Mouse (Mus musculus) gastrocnemius, adult 8-10 months (tissue): ENCODE results near the gene Uggt2. TPM values are rescaled to one million over a fixed set of nuclear protein-coding genes. Genes with fewer than 3 reads are reported as not detected.

ENCODE experiments used
- DNase-seq, 2 experiments: peaks; one replicate each; pipeline ENCODE4 v3.0.0; 2022; ENCODE audit warnings: low spot score in 2 of 2
- total RNA-seq, 4 experiments: library from RNA; stranded (reverse); gene quantifications; 2 replicates each; pipeline ENCODE4 v1.2.4; 2022

Uggt2 gene
- total RNA-seq, 4 experiments from 2014 or later = 6.6 to 8.7 (median 7.8) TPM

DNA sequence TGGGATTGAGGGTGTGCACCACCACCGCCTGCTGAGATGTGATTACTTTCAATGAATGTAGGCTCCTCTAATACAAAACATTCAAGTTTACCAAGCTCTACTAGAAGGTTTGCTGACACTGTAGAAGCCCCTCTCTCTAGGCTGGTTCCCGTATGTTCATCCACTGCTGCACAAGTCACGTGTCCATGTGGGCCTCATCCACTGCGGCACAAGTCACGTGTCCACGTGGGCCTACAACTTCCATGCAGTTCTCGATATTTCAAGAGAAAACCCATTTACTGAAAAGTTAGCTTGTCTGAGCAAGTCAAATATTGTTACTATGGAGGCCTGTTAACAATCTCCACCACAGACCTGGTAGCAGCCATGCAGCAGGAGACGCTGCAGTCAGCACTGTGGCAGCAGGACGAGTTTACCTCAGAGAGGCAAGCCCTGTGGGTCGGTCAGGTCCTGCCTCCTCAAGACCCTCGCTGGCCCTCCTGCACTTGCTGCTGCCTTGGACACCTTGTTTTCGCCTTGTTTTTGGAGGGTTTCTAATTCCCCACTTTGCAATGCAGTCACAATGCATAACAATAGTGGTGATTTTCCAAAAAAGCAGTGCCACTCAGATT is 62.0 kb downstream of the Uggt2 start:
- DNase-seq = no peak

DNA sequence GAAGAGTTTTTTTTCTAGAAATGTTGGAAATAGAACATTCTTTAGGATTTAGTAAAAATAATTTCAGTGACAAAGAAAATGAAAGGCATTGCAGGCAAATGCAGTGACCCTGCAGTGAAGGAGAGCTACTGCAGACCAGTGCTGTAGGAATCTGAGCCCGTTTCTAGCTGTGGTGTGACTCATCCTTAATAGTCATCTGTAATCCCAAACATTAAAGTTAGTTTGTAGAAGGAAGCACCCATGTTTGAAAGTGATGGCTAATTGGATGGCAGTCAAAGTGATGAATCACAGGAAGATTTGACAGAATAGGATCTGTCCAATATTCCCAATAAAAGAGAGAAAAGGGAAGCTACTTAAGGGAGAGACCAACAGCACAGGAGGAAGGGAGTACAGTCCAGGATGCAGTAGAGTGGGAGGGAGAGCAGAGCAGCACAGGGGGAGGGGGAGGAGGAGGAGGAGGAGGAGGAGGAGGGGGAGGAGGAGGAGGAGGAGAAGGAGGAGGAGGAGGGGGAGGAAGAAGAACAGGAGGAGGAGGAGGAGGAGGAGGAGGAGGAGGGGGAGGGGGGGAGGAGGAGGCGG is 71.5 kb downstream of the Uggt2 start:
- DNase-seq = no peak

DNA sequence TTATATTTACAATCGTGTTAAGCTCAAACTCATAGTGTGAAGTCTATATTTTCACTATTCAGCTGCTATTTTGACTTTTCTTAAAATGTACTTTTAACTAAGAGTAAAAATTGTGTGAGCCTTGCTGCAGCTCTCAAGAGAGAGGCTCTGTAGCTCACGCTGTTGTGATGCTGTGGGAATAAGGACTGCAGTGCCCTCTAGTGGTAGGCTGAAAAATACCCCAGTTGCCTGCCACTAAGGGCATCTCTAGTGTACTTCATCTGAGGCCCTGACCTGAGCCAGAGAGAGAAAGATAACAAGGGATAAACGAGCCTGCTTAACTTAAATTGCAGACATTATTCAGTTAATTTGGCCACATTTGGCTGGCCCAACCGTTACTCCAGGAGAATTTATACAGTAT is 72.1 kb downstream of the Uggt2 start:
- peak; percentile 23 to 31 for DNase-seq

- DNase-seq = no peak
Observed at GRCm38 (mm10) chr14:119025889-119026288, 73.3 kb downstream of the Uggt2 start.

DNA sequence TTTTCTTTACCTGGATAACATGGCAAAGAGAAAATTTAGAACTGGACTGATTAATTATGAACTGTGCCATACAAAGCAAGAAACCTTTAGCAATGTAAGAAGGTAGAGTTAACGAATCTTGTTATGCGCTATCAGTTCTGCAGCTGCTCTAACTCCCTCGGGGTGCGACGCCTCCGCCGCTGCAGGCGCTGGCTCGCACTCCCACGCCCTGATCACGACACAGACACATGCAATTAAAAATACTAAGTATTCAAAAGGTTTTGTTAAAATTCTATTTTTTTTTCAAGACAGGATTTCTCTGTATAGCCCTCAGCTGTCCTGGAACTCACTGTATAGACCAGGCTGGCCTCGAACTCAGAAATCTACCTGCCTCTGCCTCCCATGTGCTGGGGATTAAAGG is 85.7 kb downstream of the Uggt2 start:
- DNase-seq = no peak

DNA sequence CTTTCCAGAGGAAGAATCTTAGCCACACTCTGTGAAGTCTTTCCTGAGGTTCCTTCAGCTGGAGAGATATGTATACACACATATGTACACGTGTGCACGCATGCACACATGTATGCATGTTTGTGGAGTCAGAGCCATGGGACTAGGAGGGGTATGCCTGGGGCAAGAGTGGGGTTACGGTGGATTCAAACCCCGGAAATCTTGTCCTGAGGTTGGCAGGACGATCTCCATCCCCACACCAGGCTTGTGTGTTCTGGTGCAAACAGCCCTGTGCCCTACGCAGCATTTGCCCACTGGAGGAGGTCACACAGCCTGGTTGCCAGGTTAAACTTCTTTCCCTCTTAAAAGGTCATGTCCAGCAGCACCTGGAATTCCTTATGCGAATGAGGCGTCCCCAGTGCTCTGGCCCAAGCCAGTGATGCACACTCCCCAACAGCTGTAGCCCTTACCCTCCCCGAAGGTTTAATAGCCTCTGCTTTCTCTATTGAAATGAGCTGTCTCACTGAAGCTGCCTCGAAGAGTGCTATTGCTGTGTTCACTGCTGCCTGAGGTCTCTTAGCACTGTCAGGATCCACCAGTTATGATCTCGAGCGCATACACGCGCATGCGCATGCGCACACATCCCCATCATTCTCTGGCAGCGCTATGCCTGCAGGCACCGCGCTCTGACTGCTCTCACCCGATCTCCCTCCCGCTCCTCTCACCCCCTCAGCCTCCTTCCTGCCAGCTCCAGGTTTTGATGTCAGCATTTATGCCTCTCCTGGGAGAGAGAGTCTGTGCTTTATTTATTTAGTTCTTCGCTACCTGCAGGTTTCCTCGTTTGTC is 86.4 kb downstream of the Uggt2 start:
- no peak for DNase-seq

GRCm38 (mm10) chr14:119009531-119009930 is 89.7 kb downstream of the Uggt2 start:
- no peak for DNase-seq

GRCm38 (mm10) chr14:119008031-119008590 is 91.1 kb downstream of the Uggt2 start:
- no peak for DNase-seq

GRCm38 (mm10) chr14:119007103-119007951 is 91.9 kb downstream of the Uggt2 start:
- DNase-seq = peak; percentile 97

DNA sequence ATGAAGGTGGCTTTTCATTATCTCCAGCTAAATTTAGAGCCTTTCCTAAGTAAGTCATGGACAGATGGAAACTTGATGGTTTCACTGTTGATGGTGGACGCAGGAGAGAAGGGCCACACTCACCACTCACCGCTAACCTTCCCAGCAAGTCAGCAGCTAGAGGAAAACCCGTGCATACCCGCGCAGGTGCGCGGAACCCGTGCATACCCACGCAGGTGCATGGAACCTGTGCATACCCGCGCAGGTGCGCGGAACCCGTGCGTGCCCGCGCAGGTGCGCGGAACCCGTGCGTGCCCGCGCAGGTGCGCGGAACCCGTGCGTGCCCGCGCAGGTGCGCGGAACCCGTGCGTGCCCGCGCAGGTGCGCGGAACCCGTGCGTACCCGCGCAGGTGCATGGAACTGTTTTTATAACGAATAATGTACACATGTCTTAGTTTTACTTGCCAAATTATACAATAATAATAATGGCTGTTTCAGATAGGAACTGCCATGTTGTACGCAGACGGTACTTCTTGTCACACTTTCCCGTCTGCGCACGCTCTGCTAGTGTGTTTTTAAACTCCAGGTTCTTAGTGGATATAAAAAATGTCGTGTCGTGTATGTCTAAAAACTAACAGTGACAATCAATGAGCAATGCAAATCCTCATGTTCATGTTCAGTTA is 92.7 kb downstream of the Uggt2 start:
- DNase-seq = no peak

GRCm38 (mm10) chr14:119005834-119006233 is 93.4 kb downstream of the Uggt2 start:
- no peak for DNase-seq

GRCm38 (mm10) chr14:119003320-119003719 is 95.9 kb downstream of the Uggt2 start:
- DNase-seq = no peak

GRCm38 (mm10) chr14:118995226-118995925 is 103.9 kb downstream of the Uggt2 start:
- DNase-seq = no peak

DNA sequence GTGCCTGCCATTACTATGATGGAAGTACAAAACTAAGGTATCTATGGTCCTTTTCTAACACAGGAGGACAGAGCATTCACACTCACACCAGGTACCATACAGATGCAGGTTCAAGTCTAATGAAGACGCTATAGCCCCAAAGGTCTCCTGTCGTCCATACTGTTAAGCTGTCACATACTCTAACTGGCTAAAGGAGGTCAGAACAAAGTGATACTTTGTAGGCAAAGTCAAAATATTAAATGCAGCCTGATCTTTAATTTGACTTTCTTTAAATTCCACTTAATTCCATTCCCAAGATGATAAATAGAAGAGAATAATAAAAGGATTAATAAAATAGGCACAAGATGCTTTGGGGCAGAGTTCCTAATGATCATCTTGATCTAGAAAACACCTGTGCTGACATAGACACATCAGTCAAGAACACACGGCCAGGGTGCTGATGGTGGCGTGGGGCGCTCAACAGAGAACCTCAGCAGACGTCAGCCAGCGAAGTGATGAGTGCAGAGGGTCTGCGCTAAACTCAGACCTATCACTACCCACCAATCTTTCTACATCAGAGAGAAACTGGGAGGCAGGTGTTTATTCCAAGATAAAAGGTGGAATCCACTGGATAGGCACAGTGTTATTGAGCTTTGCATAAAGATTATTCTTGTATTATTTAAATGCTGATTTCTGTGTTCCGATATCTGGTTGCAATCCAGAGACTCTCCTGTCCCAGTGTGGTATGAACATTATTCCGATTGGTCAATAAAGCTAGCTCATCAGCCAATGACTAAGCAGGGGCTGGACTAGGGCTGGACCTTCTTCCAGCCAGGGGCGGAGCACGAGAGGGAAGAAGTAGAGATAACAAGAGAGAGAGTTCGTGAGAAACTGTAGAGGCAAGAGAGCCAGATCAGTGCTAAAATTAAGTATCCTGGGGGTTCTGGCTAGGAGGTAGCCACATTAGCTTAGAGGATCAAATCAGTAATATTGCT is 111.4 kb downstream of the Uggt2 start:
- DNase-seq = no peak

GRCm38 (mm10) chr14:118986653-118987522 is 112.3 kb downstream of the Uggt2 start:
- DNase-seq = peak; percentile 33 to 53

DNA sequence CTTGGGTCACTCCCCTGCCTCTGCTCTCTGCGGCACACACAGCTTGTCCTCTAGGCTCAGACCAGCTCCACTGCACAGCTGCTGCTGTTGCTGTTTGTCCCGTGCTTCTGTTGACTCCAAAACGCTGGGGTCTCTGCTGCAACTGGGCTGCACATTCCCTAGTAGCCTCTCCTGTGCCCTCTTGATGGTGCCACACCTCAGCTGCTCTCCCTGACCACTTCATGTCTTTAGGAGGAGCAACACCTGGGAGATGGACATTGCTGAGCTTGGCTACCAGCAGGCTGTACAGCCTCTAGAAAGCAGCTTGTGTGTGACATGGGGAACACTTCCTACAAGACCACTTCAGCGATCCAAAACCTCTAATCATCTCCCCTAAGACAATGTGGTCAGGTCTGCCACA is 115.1 kb downstream of the Uggt2 start:
- DNase-seq = no peak

DNA sequence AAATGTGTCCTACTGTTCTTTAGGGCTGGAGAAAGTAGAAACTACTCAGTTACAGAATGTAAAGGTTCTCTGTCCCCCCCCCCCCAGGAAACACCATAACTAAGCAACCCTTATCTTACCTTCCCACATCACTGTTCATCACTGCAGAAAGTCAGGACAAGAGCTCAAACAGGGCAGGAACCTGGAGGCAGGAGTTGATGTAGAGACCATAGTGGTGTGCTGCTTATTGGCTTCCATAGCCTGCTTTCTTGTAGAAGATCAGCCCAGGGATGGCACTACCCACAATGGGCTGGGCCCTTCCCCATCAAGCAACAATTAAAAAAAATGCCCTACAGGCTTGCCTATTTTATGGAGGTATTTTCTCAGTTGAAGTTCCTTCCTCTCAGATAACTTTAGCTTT is 115.8 kb downstream of the Uggt2 start:
- DNase-seq = no peak
